Mouse (Mus musculus): ENCODE results near the gene Spata25.
A peak's percentile ranks its signal among the peaks of the same experiment; 100 is the strongest.
"Not testable (repeated sequence)": the region's sequence is repeated elsewhere in the genome, so short reads cannot be mapped to it uniquely, and the experiment has no call there.

The Spata25 gene

DNA sequence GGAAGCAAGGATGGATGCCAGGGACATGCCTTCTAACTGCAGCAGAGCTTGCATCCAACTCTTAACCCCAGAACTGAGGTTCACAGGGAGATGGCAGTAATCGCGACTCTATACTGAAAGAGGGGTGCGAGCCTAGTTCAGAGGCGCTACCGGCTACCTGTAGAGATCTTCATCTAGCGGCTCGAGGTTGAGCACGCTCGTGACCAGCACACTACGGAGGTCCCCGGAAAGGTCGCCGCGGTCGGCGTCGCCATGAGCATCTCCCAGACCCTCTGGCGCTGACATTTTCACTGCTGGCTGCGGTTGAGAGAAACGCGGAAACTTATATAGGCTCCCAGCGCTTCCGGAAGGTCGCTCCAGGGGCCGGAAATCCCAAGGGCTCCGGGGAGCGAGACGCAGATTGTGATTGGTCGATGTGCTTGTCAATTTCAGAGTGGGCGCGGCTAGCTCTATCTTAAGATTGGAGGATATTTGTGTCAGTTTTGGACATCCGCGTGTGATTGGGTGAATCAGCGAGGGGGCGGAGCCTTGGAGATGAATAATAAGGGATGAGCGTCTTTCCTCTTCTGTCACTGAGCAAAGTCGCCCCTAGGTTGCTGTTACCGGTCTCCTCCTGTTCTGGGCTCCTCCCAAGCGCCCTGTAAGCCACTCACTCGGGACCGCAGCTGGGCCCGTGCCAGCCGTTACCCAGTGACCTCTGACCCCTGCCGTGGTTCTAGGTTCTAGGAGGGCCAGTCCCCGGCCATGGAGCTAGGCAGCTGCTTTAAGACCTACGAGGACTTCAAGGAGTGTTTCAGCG lies 23.6 kb downstream of the Spata25 start, which contains the start of the genes Acot8 and Zswim3:
Acot8 (minus strand) TSS at position 350 of the 799 bp plus-strand sequence.
Zswim3 (plus strand) TSS at position 566 of the 799 bp plus-strand sequence.
- peak; percentile 99 for DNase-seq (ENCODE audit: low spot score)

DNA sequence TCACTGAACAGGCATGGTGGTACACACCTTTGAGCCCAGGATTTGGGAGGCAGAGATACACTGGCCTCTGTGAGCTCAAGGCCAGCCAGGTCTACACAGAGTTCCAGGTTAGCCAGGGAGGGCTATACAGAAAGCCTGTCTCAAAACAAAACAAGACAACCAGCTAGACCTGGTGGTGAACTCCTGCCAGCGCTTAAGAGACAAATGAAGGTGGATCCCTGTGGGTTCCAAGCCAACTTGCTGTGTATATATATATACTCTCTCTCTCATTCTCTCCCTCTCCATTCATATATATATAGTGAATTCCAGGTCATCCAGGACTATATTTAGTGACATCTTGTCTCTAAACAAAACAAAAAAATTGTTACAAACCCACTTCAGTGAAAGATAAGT lies 24.4 kb downstream of the Spata25 start:
- no peak for DNase-seq (ENCODE audit: low spot score)

DNA sequence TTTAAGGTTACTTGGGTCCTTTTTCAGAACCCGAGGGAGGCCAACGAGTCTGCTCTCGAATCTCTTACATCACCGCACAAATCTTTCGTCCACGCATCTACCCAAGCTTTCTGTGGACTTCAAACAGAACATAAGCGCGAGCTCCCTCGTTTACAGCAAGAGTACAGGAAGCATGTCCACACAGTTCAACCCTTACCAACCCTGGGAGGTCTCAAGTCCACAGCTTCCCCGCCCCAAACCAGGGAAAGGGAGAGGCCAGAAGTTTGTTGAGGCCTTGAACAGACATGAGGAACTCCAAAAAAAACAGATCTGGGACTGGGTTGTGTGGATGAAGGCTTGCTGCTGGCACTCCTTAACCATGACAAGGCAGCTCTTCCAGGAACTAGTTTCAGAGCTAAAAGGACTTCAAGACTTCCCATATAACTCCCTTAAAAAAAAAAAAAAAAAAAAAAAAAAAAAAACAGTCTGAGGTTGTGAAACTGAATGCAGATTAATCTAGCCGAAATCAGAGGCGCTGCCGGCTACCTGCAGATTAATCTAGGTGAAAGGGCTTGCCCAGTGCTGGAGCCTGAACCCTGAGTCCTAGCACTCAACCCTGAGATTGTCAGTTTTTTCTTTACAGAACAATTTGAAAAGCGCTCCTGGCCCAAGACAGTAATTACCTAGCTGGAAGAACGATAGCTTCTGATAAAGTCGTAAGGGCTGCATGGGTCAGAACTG lies 25.0 kb downstream of the Spata25 start:
- DNase-seq (ENCODE audit: low spot score): no peak

- DNase-seq (ENCODE audit: low spot score): no peak
These were observed 27.9 kb downstream of the Spata25 start for GRCm38 (mm10) chr2:164800252-164801004.

GRCm38 (mm10) chr2:164798554-164798953 lies 29.8 kb downstream of the Spata25 start:
- DNase-seq (ENCODE audit: low spot score): not testable (repeated sequence)

DNA sequence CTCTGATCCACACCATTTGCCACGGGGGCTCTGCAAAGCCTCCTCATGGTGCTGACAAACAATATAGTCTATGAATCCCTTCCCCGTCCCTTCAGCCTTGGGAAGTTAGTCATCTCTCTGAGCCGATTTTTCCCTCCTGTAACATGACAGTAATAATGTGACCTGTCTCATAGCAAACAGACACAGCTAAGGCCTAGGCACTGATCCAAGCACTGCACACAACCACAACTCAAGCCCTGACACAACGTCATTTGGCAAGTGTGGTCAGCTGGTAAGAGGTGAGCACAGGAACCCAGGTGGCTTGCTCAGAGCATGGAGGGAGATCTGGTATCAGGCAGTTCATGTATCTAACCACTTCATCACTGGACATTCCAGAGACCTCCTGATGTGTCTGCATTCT lies 32.5 kb downstream of the Spata25 start:
- DNase-seq (ENCODE audit: low spot score): no peak

DNA sequence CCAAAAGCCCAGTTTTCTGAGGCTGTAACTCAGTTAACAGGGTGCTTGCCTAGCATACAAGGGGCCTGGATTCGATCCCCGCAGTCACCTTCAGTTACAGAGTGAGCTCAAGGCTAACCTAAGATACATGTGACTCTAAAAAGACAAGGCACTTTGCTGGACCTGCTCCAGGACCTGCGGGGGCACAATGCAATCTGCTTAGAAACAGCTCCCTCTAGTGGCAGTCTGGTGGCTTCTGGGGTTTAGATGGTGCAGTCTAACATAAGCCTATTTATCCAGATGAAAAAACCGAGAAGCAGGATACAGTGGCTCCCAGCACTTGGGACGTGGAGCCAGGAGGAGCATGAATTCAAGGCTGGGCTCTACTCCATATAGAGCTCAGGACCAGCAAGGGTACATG lies 34.0 kb downstream of the Spata25 start:
- peak; percentile 93 for DNase-seq (ENCODE audit: low spot score)

DNA sequence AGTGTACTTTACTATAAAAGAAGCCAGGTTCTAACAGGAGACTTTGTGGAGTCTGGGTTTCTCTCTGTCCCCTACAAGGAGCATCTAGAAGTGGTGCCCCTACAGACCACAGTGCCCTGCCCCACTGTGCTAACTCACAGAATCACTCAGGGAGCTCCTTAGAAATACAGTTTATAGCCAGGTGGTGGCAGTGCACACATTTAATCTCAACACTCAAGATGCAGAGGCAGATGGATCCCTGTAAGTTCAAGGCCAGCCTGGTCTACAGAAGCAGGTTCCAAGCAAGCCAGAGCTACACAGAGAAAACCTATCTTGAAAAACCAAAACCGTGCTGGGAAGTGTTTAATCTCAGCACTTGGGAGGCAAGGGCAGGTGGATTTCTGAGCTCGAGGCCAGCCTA lies 34.6 kb downstream of the Spata25 start:
- DNase-seq (ENCODE audit: low spot score): no peak

- DNase-seq (ENCODE audit: low spot score): peak; percentile 70
These were observed 35.1 kb downstream of the Spata25 start for GRCm38 (mm10) chr2:164793236-164793635.

DNA sequence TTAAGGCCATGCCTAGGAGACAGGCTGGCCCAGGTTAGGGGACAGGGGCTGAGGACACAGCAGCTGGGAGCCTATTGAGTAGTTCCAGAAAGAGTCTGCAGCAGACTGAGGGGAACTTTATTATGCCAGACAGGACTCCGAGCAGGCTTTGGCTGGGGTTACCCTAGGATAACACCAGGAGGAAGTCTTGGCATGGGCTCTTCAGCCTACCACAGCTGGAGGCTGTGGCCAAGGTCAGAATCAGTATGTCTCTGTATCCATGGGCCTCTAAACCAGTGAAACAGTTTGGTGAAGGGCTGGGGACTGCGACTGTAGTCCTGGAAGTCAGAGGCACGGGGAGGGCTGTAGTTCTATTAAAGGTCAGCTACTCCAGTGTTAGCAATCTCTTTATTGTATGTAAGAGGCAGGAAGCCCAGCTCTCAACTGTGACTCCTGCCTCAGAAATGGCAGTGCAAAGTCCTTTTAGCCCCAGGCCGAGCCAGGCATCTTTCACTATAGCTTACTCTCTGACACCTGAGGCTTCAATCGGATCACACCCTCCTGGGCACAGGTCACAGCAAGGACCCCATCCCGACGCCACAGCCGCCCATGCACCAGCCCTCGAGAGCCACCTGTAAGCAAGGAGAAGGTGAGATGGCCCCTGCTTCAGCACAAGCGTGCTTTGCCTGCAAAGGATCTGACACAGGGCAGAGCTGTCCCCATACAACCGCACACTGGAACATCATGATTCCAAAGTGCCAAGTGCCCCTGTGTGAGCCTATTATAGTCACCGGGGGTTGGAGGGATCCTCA lies 35.7 kb downstream of the Spata25 start:
- no peak for DNase-seq (ENCODE audit: low spot score)

DNA sequence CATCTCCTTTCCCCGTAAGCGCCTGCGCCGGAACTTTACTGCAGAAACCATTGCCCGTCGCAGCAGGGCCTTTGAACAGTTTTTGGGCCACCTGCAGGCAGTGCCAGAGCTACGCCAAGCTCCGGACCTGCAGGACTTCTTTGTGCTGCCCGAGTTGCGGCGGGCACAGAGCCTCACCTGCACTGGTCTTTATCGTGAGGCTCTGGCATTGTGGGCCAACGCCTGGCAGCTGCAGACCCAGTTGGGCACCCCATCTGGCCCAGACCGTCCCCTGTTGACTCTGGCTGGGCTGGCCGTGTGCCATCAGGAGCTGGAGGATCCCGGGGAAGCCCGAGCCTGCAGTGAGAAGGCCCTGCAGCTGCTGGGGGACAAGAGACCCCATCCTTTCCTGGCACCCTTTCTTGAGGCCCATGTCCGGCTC lies 36.5 kb downstream of the Spata25 start:
- no peak for DNase-seq (ENCODE audit: low spot score)

DNA sequence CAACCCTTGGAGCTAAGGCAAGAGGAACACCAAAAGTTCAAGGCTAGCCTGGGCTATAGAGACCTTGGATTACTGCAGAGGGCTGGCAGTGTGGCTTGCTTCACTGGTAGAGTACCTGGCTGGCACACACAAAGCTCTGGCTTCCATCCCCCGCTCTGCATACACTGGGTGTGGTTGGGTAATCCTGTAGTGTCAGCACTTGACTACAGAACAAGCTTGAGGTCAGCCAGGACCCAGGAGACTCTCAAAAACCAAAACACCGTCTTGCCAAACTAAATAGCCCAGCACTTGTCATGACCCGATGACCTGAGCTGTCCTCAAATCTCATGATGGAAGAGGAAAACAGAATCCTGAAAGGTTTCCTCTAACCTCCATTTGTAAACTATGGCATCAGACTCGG lies 37.9 kb downstream of the Spata25 start:
- DNase-seq (ENCODE audit: low spot score): peak; percentile 87

DNA sequence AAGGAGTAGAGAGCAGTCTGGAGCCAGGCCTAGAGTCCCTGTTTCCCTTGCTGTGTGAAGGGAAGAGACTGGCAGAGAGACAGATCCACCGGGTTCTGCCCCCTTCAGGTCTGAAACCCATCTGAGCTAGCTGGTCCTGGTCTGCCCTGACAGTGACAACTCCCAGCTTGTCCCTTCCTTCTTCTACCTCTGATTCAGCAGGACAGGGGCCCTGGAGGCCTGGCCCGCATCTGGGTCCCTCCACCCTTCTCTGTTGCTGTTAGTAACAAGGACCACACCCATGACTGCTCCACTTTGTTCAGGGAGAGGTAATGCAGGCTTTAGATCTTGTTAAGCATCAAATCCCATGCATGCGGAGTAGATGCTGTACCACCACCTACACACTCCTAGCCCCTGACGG lies 39.9 kb downstream of the Spata25 start:
- DNase-seq (ENCODE audit: low spot score): no peak

GRCm38 (mm10) chr2:164787779-164788178 lies 40.6 kb downstream of the Spata25 start:
- DNase-seq (ENCODE audit: low spot score): no peak

- no peak for DNase-seq (ENCODE audit: low spot score)
These were observed 41.3 kb downstream of the Spata25 start for GRCm38 (mm10) chr2:164787032-164787431.

DNA sequence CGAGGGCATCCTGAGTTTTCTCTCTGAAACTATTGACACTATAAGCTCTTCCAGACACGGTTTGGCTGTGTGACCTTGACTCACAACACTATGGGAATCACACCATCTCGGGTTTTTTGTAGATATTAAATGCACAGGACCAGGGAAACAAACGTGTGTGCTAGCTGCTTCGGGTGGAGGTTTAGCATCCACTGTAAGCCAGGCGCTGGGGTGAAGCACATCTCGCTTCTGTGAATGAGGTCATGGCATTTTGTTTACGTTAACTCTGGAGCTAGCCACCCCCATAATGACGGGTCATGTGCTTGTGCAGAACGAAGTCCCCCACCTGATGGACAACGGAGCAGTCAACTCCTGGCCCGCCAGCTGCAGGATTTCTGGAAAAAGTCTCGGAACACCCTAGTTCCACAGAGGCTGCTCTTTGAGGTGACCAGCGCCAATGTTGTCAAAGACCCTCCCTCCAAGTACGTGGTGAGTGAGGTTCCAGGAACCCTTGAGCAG lies 41.9 kb downstream of the Spata25 start:
- no peak for DNase-seq (ENCODE audit: low spot score)

DNA sequence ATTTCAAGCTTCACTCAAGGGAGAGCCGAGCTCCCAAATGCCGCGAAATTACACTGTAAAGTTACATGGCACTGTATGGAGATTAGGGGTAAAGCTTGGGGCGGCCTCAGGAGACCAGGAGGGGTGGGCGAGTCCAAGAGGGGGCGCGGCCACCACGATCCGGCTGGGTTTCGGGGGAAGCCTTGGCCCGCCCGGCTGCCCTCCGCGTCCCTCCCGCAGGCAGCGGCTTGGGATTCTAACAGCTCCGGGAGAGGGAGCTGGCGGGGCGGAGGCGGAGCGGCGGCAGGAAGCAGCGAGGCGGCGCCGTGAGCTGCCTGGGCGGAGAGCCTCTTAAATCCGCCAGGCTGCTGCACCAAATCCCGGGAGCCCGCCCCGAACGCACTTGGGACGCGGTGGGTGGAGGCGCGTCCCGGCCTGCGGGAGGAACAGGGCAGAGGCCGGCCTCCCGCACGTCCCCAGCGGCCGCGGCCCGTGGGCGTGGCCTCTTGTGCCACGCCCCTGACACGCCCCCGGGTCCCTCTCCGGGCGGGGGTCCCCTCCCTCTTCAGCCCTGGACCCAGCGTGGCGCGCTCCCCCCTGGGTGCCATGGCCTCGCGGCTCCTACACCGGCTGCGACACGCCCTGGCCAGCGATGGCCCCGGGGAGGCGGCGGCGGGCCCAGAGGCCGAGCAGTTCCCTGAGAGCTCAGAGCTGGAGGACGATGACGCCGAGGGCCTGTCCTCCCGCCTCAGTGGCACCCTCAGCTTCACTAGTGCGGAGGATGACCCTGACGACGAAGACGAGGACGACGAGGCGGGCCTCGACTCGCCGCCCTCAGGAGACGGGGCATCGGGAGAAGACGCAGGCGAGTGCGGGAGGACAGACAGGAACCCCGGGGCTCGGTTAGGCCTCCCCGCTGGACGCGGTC lies 42.6 kb downstream of the Spata25 start, which contains the start of gene Snx21:
Snx21 (plus strand) TSS at position 343 of the 907 bp plus-strand sequence.
- DNase-seq (ENCODE audit: low spot score): peak; percentile 93

DNA sequence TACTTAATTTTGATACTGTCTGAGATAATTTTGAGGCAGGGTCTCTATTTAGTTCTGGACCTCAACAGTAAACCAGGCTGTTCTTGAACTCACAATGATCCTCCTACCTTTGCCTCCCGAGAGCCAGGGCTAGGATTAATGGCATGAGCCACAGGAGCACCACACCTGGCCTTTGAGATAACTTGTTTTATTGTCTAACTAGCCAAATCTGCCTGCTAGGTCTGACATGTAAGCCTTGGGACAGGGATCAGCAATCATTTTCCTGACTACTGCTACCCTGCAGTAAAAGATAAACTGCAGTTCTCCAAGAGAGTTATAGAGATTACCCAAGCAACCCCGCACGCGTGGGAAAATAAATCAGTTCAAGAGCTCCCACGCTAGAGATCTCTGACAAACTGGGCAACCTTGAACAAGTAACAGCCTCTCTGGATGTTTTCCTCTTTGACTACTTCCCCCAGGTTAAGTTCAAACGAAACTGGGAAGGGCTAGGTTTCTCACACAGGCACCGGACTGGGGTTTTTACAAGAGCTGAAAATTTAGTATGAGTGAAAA lies 43.4 kb downstream of the Spata25 start:
- DNase-seq (ENCODE audit: low spot score): peak; percentile 75

DNA sequence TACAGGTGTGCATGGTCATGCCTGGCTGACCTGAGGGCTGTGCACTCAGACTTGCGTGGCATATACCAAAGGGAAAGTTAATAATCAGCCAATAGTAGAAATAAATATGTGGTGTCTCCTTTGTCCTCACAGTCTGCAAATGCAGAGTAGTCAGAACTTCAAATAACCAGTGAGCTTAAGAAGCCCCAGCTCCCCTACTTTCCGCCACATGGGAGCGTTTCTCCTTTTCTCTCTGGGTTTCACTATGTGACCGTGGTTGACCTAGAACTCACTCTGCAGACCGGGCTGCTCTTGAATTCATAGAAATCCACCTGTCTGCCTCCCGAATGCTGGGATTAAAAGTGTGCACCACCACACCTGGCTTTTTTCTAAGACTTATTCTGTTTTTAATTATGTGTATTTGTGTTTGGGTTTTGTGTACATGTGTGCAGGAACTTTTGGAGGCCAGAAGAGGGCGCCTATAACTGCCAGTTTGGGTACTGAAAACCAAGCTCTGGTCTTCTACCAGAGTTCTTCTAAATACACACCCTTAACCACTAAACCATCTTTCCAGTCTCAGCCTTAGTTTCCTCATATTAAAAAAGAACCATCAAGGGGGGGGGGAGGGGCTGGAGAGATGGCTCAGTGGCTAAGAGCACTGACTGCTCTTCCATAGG lies 44.3 kb downstream of the Spata25 start:
- DNase-seq (ENCODE audit: low spot score): no peak
